Mouse (Mus musculus): ENCODE measurements around the gene Nlrp9a. TPM values are rescaled to one million over a fixed set of nuclear protein-coding genes. Genes with fewer than 3 reads are reported as not detected.
"Not testable (repeated sequence)": the region's sequence is repeated elsewhere in the genome, so short reads cannot be mapped to it uniquely, and the experiment has no call there.

Nlrp9a gene
- polyA plus RNA-seq (2012; rRNA removed): not detected in 2 replicates

DNA sequence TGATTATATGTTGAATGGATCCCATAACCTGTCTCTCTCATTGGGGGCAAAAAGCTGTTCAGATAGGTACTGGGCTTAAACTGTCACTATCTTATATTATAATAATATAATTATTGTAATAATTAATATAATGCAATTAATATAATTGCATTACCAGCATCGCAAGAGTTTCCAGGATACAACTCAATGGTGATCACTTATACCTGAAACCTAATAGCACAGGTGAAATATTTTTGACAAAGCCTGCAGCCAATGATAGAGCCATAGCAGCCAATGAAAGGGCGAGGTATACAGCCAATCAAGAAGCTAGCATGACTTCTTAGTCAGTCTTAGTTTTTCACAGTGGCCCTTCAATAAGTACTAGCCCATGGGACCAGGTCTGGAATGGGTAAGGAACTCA lies at the start of gene Nlrp9a:
TSS of gene Nlrp9a (plus strand) at position 301 of the 400 bp plus-strand sequence.
- DNase-seq; H3K27ac ChIP-seq (ENCODE audit: insufficient read depth, low read depth, low read length); H3K4me1 ChIP-seq (ENCODE audit: control insufficient read depth, insufficient read depth, low read length); H3K4me3 ChIP-seq (ENCODE audit: insufficient read depth, low read depth, low read length); H3K27me3 ChIP-seq (replicated peaks; ENCODE audit: control insufficient read depth, insufficient read depth, low read length); H3K36me3 ChIP-seq (ENCODE audit: control insufficient read depth, insufficient read depth, low read length): not testable (repeated sequence)
- 59% methylated on average over 2 of the region's 2 CpGs for WGBS

DNA sequence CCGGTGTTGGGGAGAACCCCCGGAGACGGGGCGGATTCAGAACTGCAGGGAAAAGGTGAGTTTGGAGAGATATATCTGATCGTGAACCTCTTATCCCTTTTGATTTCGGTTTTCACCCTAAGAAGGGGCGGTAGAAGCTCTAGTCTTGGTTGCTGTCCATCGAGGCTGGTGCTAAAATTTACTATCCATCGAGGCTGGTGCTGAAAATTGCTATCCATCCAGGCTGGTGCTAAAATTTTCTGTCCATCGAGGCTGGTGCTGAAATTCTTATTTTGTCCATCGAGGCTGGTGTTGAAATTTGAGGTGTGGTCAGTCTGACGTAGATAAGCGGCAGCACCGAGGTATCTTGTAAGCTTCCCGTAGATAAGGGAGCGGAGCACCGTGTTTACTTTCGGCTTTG lies 45.3 kb upstream of the Nlrp9a start:
- 85% methylated on average over 18 of the region's 18 CpGs for WGBS
- not testable (repeated sequence) for H3K36me3 ChIP-seq (ENCODE audit: control insufficient read depth, insufficient read depth, low read length); H3K27ac ChIP-seq (ENCODE audit: insufficient read depth, low read depth, low read length); H3K4me3 ChIP-seq (ENCODE audit: insufficient read depth, low read depth, low read length); DNase-seq; H3K27me3 ChIP-seq (replicated peaks; ENCODE audit: control insufficient read depth, insufficient read depth, low read length); H3K4me1 ChIP-seq (ENCODE audit: control insufficient read depth, insufficient read depth, low read length)

DNA sequence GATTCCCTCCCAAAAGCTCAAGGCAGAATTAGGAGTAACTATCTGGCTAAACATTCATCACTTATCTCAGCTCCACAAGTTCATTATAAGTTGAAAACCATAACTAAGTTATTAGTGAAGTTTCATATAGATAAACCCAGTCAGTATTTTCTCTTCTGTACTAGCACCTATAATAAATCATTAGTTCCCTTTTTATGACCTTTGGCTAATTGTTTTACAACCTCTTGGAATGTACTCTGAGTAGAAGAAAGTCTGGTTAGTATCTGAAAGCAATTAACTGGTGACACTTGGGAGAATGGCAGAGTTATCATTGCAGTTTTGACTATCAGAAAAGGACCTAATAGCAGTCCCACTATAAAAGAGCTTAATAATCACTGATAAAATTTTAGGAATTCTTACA lies 54.3 kb downstream of the Nlrp9a start:
- H3K36me3 ChIP-seq (ENCODE audit: control insufficient read depth, insufficient read depth, low read length): no peaks in the 10 kb centered on the region
- H3K4me3 ChIP-seq (ENCODE audit: insufficient read depth, low read depth, low read length): no peak overlapping the region
- no peak for DNase-seq
- H3K27me3 ChIP-seq (replicated peaks; ENCODE audit: control insufficient read depth, insufficient read depth, low read length): no peaks in the 10 kb centered on the region; the same call in 1 of the 2 replicates
- no peaks in the 10 kb centered on the region for H3K4me1 ChIP-seq (ENCODE audit: control insufficient read depth, insufficient read depth, low read length)
- no peak overlapping the region for H3K27ac ChIP-seq (ENCODE audit: insufficient read depth, low read depth, low read length)
- TF ChIP-seq POLR2A (IDR thresholded peaks at IDR 0.05; ENCODE audit: low read depth, low read length) (no peak), CTCF (conservative IDR thresholded peaks at IDR 0.05; ENCODE audit: insufficient read depth, insufficient read length, low read depth, low read length) (no peak)

DNA sequence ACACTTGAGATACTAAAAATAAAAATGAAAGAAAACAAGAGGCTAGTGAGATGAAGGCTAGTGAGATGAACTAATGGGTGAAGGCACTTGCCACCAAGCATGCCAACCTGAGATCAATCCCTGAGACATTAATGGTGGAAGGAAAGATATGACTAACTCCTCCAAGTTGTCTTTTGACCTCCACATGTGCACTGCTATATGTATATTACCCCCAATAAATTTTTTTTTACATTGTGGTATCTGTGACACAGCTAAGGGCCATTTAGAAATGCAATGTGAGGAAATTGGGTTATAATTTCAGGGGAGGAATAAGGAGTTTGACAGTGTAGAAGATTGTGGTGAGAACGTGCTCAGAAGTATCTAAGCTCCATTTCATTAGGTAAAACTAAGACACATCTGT lies 55.0 kb downstream of the Nlrp9a start:
- Histone ChIP-seq H3K27me3 (replicated peaks; ENCODE audit: control insufficient read depth, insufficient read depth, low read length) (no peaks in the 10 kb centered on the region; the same call in 1 of the 2 replicates), H3K4me3 (ENCODE audit: insufficient read depth, low read depth, low read length) (no peak overlapping the region), H3K27ac (ENCODE audit: insufficient read depth, low read depth, low read length) (no peak overlapping the region), H3K4me1 (ENCODE audit: control insufficient read depth, insufficient read depth, low read length) (no peaks in the 10 kb centered on the region), H3K36me3 (ENCODE audit: control insufficient read depth, insufficient read depth, low read length) (no peaks in the 10 kb centered on the region)
- no peak for DNase-seq
- no peak for TF ChIP-seq POLR2A (IDR thresholded peaks at IDR 0.05; ENCODE audit: low read depth, low read length)
- no peak for TF ChIP-seq CTCF (conservative IDR thresholded peaks at IDR 0.05; ENCODE audit: insufficient read depth, insufficient read length, low read depth, low read length)
- 55% methylated on average over 1 of the region's 1 CpGs for WGBS

DNA sequence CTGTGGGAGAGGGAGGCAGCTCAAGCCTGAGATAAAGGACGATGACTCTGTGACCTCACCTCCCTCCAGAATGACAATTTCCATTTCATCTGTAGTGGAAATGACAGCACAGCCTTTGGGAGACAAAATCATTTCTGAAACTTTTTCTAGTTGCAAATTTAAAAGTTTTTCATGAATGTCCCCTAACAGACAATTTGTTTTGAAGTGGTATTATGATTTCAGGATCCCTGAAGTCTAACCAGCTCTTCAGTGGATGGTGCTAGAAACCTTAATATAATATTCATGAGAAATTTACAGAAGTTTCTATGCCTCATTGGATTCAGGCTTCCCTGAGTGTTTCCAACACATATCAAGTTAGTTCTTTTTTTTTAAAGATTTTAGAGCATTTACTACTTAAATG lies 83.5 kb downstream of the Nlrp9a start, which contains the start of gene Vmn1r185:
TSS of gene Vmn1r185 (minus strand) at position 101 of the 400 bp plus-strand sequence.
- not testable (repeated sequence) for H3K4me3 ChIP-seq (ENCODE audit: insufficient read depth, low read depth, low read length); H3K27me3 ChIP-seq (replicated peaks; ENCODE audit: control insufficient read depth, insufficient read depth, low read length); H3K27ac ChIP-seq (ENCODE audit: insufficient read depth, low read depth, low read length); DNase-seq; H3K4me1 ChIP-seq (ENCODE audit: control insufficient read depth, insufficient read depth, low read length); H3K36me3 ChIP-seq (ENCODE audit: control insufficient read depth, insufficient read depth, low read length)
- WGBS: 71% methylated on average over 1 of the region's 1 CpGs

Other genes with a start within 250 kb of the Nlrp9a start
- gene Cyp2a4, start 227.9 kb upstream of the Nlrp9a start, polyA plus RNA-seq (2012; rRNA removed): 124 and 185 TPM in 2 replicates
- gene Nlrp9c, start 131.3 kb upstream of the Nlrp9a start, polyA plus RNA-seq (2012; rRNA removed): not detected in 2 replicates
- gene Nlrp4a, start 99.9 kb upstream of the Nlrp9a start, polyA plus RNA-seq (2012; rRNA removed): not detected in 2 replicates
- gene Vmn1r185, start 83.4 kb downstream of the Nlrp9a start, polyA plus RNA-seq (2012; rRNA removed): not detected in 2 replicates
- gene Cyp2b23, start 151.4 kb downstream of the Nlrp9a start, polyA plus RNA-seq (2012; rRNA removed): 0.18 and 0.20 TPM in 2 replicates
- not detected in 2 replicates for gene Cyp2b19, start 222.1 kb downstream of the Nlrp9a start, polyA plus RNA-seq (2012; rRNA removed)

Data from kidney, adult 2 months (tissue).